Mouse (Mus musculus) liver, embryonic 14.5 days (tissue): ENCODE measurements around the gene Pnpla2.

Experiments used
- CTCF ChIP-seq: IDR thresholded peaks from 2 replicates; pipeline ENCODE4 v1.5.1; 2016; ENCODE audit warnings: antibody characterized with exemption, low read depth, control low read depth
- EP300 ChIP-seq: IDR thresholded peaks from 2 replicates; pipeline ENCODE4 v1.6.1; 2016; ENCODE audit warnings: antibody characterized with exemption, low read depth

- TF ChIP-seq EP300 (no peak), CTCF (no peak)
These were observed 22.8 kb upstream of the Pnpla2 start for GRCm38 (mm10) chr7:141432186-141432611.
